Mouse (Mus musculus) 416B (cell line): ENCODE results near the gene Tasp1.
"Not testable (repeated sequence)": the region's sequence is repeated elsewhere in the genome, so short reads cannot be mapped to it uniquely, and the experiment has no call there.

Source experiments
- DNase-seq: peaks from one replicate; pipeline ENCODE4 v3.0.0; 2011; ENCODE audit warnings: low read depth

Gene Tasp1

DNA sequence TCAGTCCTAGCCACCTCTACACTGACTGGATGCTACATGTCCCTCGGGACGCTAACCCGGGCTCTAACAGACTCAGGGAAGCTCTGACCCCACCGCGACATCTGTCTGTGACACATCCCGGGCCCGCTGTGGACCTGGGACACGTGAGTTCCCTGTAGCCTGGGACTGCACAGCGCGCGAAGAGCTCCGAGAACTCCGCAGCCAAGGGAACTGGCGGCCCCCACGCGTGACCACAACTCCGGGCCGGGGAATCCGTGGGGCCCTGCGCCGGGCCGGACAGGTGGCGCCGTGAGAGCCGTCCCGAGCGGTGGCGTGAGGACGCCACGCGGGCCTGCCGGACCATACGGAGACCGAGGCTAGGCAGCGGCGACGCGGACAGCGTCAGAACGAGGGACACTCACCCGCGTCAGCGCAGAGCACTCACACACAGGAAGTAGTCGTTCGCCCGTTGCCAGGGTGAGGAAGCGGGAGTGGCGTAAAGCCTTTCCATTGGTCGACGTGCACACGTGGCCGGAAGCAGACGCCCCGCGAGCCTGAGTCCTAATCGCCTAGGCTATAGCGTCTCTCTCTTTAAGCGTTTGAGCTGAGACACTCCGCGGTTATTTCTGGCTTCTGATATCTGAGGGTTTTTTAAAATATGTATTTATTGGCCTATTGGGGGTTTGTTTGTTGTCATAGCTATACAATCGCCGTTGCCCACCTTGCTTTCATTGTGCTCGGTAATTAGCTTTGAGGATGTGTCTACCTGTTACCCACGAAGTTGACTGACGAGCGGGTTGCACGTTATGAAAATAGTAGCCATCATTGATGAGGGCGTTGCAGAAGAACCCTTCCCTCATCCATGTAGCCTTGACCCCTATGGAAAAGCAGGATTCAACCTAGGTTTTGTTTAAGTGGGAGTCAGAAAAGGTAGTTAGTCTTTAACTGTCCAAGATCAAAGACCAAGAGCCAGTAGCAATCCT lies at the start of gene Tasp1:
TSS of gene Tasp1 (minus strand) at position 453 of the 962 bp plus-strand sequence.
- peak; percentile 97 for DNase-seq

DNA sequence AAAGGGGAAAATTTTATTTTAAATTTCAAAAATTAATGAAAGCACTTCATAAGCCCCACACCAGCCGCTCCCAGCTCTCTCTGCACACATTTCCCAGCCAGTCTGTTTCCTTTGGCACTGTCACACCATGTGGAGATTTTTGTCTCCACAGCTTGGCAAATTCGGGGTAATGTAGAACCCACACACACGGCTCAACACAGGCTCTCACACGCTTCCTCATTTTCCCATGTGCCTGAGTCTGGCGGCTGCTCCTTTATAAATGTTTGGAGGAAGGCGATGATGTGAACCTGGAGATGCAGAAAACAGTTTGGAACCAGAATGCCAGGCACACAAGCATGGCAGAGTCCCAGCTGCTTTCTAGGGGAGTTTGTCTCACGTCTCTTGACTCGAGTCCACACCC lies 47.2 kb upstream of the Tasp1 start:
- DNase-seq = no peak

DNA sequence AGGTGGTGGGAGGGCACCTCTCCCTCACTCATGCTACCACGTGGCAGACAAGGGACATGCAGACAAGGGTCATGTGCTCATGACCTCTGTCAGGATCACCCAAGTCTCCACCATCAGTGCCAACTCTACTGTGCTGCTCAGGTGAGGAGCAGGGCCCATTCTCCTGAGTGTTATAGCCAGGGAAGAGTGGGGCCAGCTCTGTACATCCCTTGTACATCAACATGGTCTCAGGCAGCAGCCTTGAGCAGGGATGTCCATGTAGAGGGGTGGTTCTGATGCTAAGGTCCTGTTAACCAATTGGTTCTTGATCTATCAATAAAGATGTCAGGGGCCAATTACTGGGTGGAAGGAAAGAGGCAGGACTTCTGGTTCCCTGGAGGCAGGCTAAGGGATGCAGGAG lies 42.3 kb upstream of the Tasp1 start:
- no peak for DNase-seq

DNA sequence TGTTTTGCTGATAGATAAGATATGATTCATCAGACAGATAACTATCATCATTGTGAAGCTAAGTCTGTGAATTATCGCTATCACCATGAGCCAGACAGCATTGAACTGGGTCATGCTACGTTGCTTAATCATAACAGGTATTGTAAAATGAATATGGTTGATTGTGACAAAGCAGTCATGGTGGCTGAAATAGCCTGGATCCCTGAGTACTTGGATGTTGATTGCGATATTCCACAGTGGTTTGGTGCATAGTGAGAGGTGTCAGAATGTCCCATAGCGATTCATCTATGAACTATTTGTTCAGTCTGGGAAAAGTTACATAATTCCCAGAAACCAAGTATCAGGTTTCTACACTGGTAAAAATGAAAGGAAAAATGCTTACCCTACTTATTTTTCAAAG lies 41.0 kb upstream of the Tasp1 start:
- DNase-seq = peak; percentile 35

DNA sequence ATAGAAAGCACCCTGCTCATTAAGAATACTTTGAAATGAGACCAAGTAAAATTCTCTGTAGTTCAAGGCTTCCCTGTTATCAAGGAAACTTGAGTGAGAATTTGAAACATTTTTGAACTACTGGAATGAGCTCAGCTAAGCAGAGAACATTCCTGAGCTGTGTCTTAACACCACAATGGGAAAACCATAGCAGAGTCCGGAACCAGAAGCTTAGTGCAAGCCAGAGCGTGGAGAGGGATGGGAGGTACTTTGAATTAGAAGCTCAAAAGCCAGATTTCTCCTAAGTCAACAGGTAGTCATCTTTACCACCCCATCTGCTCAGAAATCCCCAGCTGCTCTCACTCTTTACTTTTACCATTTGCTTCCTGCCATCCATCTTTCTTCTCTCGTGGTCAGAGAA lies 38.3 kb upstream of the Tasp1 start:
- no peak for DNase-seq

DNA sequence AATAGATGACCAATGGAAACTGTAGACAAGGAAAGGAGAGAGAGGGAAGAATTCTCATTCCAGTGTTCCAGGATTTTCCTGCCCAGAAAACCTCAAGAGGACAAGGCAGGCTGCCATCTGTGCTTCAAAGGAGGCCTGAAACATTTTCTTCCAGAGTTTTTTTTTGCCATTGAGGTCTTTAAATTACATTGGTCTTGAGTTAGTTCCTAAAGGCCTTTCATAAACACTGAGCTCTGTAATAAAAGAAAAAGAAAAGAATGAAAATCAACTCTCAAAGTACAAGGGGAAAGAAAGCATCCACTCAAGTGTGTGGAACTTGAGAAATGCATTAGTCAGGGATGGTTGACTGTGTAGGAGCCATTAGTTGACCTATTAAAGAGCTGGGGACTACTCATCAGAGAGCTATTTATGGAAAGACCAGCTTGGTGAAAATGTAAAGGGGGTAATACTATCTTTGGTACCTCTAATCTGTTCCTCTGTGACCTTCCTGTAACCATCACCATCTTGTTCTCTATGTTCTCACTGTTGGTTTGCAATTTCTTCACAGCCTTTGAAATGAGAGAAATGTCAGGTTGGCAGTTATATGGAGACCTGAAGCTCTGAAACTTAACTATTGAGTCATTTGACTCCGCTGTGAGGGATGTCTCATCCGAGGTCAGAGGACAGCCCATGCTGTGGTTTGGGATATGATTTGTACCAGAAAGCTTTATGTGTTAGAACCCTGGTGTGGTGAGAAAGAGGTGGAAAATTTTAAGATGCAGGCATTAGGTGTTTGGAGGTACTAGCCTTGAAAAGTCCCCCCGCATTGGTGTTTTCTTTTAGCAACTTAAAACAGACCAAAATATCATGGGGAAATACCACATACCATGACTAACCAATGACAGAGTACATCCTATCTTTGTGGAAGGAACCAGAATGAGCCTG lies 34.2 kb upstream of the Tasp1 start:
- peak; percentile 17 for DNase-seq

DNA sequence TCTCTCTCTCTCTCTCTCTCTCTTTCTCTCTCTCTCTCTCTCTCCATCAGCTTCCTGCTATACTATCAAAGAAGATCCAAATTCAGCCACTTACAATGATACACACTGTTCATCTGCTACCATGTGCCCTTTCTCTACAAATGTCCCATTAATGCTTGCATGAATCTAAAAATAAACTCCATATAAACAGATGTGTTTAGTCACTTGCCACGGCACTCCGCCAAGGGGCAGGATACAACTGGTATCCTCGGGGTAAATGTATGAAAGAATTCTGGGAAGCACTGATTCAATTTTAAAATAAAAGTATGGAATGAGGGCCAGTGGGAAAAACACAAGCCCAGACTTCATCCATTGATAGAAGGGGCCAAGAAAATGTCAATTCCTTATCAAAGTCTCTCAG lies 33.4 kb upstream of the Tasp1 start:
- DNase-seq = no peak

DNA sequence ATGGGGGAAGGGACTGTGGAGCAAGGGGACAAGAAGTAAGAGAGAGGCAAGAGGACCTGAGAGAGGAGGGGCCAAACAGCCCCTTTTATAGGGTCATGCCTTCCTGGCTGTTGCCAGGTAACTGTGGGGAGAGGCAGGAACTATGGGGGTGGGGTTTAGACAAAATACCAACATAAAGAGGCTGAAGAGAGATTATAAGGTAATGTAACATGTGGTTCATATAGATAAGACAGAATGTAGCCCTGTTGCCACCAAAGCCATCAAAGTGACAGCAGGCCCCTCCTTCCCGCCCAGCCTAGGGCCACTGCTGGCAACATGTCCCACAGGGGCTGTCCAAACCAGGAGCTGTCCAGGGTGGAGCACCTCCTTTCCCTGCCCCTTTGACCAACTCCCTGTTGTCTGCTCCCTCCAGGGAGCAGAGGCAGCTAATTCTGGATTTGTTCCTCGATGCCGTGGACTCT lies 30.6 kb upstream of the Tasp1 start:
- peak; percentile 24 for DNase-seq

DNA sequence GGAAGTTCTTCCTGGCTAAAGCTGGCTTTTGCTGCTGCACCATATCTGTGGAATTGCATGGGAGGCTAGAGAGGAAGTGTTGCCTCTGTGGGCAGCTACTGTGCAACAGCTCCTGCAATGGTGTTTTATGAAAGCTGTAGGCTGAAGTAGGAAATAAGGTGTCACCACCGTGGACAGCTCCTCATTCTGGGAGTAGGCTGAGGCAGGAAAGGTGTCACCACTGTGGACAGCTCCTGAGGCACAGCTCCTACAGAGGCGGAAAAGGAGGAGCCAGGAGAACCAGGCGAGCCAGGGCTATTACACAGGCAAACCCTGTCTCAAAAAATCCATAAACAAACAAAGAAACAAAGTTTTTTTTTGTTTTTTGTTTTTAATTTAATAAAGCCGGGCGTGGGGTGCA lies 29.4 kb upstream of the Tasp1 start:
- no peak for DNase-seq

DNA sequence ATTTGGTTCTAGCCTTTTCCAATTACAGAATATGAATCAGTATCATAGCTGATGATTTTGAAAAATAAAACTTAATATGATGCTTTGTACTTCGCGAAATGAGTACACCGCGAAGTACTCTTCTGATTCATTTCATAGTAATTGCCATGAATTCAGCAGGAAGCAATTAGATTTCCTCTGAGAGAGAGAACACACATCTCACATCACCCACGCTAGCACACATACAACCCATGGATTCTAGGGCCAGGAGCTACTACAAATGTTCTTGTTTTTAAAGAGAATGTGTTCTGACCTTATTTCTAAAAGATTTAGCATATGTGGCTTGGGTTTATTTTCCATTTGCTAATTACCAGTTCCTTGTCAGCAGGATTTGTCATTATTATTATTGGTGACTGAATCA lies 26.8 kb upstream of the Tasp1 start:
- no peak for DNase-seq

DNA sequence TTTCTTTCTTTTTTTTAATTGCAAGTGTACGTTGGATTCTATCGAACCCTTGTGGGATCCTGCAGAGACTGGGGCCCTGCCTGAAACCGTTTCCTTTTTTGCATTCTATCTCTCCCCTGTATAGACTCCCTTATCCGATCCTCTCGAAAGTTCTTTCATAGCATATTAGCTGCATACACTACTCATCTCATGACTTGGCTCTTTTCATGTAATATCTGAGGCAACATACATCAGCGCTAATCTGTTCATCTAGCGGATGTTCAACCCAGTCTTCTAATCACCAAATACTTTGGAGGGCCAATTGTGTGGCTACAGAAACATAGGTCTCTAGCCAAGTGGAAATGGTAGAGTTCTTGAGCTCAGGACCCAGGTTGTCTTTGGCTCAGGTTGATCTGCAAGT lies 17.6 kb upstream of the Tasp1 start:
- DNase-seq = peak; percentile 10

DNA sequence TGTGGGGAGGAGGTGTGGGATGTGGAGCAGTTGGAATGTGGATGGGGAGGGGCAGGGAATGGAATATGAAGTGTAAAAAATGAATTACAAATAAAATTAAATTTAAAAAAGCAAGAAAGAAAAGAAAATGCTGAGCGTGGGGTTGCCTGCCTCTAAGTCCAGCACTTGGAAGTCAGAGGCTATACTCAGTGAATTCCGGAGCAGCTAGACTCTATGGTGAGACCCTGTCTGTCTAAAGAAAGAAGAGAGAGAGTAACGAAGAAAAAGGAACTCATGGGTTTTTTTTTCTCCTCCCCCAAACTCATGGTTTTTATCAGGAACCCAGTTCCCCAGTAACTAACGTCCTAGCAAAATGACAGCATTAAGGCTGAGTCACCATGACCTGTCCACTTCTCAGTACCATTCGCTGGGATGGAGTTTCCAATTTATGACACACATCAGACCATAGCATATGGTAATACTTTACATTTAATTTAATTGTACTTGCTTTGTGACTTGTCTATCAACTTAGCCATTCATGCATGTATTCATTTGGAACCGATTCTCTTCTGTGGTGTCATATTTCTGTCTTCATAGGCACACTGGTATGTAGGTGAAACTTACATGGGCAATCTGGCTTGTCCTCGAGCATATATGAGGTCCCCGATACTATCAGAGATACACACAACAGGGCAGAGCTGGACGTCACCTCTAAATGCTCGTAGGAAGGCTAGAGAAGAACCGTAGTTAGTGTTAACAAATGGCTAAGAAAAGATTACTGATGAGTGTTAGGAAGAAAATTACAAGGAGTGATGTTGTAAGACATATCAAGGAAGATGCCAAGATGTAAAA lies 14.4 kb upstream of the Tasp1 start:
- peak; percentile 29 for DNase-seq

DNA sequence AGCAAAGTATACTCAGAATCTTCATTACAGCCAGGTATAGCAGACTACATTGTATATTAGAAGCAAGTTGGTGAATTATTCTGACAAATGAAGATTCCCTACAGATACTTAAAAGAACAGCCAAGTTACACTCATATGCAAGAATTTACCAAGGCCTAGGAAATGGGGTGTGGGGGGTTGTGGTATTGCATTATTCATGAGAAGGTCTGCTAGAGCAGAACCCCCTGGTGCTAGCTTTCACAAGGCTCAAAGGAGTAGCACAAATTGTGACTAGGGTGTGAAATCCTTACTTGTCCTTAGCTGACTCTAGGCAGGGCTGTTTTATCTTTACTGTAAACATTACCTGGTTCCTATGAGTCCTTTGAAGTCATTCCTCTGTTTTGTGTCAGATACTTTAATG lies 12.7 kb upstream of the Tasp1 start:
- DNase-seq = not testable (repeated sequence)

DNA sequence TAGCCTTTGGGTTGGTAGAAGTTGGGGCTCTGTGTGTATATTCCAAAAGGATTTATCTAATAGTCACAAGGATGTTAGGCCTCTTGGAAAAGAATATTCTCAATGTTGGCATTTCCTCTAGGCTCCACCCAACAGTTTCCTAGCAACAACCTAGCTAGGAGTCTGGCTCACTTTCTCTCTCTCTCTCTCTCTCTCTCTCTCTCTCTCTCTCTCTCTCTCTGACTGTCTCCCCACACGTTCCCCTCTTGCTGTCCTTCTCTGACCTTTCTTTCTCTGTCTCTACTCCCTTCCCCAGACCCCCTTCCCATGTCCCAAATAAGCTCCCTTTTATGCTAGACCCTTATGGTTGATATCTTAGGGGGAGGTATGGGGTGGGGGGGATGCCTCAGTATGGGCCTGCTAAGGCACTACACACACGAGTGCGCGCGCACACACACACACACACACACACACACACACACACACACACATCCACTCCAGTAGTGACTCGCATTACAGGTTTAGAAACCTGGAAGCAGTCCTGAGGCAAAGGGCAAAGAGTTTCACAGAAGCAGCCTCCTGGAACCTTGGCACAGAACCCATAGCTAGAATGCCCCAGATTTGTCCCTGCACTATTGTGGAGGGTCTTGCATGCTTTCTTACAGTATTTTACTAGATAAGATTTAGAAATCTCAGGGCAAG lies 12.1 kb upstream of the Tasp1 start:
- no peak for DNase-seq

DNA sequence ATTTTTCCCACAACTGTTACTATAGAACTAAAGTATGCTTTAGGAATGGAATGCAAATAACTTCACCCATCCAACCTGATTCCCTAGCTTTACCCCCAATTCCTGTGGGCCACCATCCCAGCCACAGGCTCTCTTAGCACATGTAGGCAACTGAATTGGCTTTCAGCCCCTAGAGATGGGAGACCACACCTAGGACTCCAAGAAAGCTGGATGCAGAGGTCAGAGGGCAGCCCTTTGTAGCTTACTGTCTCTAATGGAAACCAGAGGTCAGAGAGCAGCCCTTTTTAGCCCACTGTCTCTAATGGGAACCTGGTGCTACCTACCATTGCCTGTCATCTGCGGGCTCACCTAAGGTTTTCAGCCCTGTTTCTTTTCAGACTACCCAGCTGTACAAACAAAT lies 10.9 kb upstream of the Tasp1 start:
- DNase-seq = no peak

DNA sequence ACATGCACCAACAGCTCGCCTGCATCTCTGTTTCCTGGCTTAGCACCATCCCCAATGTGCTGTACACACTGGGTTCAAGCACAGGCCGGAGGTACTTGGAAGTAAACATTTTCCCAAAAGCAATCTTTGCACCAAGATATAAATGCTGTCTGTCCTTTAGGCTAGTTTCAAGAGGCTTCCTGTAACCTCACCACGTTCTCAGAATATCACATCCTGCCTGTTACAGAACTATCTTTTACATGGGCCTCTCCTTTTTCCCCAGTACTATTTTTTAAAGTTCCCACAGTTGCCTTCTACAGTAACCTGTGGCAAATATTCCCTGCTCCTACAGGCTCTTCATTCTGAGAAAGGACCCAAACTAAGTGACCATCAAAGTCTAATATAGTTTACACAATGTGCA lies 8.5 kb upstream of the Tasp1 start:
- no peak for DNase-seq

DNA sequence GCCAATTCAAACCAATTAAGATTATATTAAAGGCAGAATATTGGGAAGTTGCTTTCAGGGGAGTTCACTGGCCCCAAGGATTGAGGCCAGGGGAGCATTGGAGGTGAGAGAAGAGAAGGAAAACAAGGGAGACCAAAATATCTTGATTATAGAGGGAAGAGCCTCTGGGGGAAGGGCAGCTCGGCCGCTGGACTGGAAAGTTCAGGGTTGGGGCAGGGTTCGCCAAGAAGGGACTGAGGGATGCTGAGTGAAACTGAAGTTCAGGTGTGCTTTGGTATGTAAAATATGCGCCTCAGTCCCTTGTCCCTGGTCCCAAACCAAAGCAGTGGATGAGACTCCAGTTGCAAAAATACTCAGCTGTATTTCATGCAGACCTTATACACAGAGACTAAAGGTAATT lies 911 bp upstream of the Tasp1 start:
- DNase-seq = no peak

DNA sequence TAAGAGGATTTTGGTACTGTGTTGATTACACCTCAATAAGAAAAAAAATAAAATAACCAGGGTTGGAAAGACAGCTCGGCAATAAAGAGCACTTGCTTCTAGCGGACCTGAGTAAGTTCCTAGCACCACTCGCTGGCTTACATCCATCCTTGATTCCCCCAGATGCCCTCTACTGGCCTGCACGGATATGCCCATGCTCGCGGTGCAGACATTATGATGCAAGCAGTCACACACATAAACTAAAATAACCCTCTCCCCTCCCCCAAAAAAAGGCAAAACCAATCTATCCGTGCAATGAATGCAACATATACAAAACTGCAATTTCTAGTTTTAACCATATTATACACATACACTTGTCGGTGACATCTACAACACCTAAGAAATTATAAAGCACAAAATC lies 929 bp downstream of the Tasp1 start:
- DNase-seq = peak; percentile 59

DNA sequence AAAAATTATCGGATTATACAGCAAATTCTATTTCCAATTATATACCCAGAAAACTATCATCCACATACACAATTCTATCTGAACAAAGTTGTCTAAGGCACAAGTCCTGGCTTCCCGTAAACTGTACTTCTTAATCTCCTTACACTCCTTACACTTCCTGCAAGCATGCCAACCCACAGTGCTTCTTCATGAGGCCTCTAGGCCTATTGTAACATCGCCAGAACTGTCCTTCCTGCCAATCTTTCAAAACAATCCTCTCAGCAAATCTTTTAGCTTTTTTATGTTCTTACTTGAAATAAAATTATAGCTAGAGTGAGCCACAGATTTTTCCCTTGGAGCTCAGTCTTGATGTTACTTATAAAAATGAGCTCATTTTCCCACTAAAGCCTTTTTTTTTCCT lies 5.1 kb downstream of the Tasp1 start:
- DNase-seq = peak; percentile 40

DNA sequence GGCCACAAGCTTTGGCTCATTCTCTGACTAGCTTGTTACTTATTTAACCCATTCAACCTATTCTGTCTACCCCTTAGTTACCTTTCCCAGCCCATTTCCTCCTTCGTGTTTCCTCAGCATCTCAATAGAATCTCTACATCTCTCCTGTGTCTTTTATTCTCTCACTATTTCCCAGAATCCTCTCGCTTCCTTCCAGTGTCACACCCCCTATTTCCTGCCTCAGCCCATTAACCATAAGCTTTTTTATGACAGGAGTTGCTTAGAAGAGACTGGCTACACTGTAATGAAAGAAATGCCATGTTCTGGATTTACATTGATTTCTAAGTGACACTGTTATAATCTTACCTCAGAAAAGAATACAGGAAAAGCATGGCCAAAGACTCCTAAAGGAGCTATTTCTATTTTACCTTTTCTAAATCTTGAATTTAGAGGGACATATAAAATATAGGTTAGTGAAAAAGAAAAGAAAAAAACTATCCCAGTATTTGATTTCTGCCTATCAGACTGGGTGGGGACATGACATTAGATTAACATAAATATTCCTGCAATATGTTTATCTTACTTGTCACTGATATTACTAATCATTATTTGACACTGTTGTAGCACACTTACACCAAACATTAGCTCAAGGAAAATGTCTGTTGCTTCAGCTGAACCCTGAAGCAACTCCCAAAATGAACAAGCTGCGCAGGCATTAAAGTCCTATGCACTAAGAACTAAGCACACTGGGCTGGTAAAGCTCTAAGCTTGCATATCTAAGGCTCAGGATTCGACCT lies 6.3 kb downstream of the Tasp1 start:
- peak; percentile 5 for DNase-seq

DNA sequence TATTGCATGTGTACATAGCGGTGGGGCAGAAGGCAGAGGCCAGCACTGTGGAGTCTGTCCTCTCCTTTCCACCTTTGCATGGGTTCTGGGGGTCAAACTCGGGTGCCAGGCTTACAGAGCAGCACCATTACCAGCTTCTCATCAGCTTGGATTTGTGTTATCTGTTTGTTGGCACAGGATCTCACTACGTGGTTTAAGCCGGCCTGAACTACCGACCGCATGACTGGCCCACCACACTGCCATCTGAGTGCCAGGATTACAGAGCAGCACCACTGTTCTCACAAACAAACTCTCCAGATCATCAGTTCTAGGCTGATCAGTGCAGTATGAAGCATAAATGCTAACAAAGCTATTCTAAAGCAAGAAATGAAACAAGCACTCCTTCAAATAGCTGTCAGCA lies 8.5 kb downstream of the Tasp1 start:
- DNase-seq = peak; percentile 61
